Mouse (Mus musculus) embryonic facial prominence, embryonic 11.5 days (tissue): ENCODE data around the gene Chpf. TPM values are rescaled to one million over a fixed set of nuclear protein-coding genes. Genes with fewer than 3 reads are reported as not detected.
A peak's percentile ranks its signal among the peaks of the same experiment; 100 is the strongest.

ENCODE experiments used
- ATAC-seq: fragments of 200-750 bp; cut with Nextera tagmentation; replicated peaks from 2 replicates; pipeline ENCODE4 v1.8.0; 2017; ENCODE audit warnings: low read depth; ENCODE audit not compliant: insufficient number of reproducible peaks, low FRiP score, low TSS enrichment
- DNase-seq: peaks from one replicate; pipeline ENCODE4 v3.0.0-alpha.2; 2015; ENCODE audit warnings: low spot score
- H3K27ac ChIP-seq: fragments of 300-500 bp; sonication (generic); replicated peaks from 2 replicates; pipeline ENCODE4 v1.5.1; 2014; ENCODE audit warnings: mild to moderate bottlenecking, low read depth, low read length, control low read depth
- H3K27me3 ChIP-seq: fragments of 300-500 bp; sonication (generic); 2 replicates; pipeline ENCODE4 v1.6.1; 2014; ENCODE audit warnings: mild to moderate bottlenecking, low read length, moderate library complexity, mixed read lengths; ENCODE audit not compliant: control insufficient read depth, insufficient read depth
- H3K36me3 ChIP-seq: fragments of 300-500 bp; sonication (generic); replicated peaks from 2 replicates; pipeline ENCODE4 v1.6.1; 2014; ENCODE audit warnings: low read depth, mild to moderate bottlenecking, low read length, moderate library complexity, mixed read lengths; ENCODE audit not compliant: control insufficient read depth, insufficient read depth
- H3K4me1 ChIP-seq: fragments of 300-500 bp; sonication (generic); 2 replicates; pipeline ENCODE4 v1.6.1; 2014; ENCODE audit warnings: low read length, mixed read lengths; ENCODE audit not compliant: control insufficient read depth, insufficient read depth
- H3K4me2 ChIP-seq: fragments of 300-500 bp; sonication (generic); 2 replicates; pipeline ENCODE4 v1.6.1; 2014; ENCODE audit warnings: low read depth, mild to moderate bottlenecking, control low read depth, low read length, moderate library complexity
- H3K4me3 ChIP-seq: fragments of 300-500 bp; sonication (generic); 2 replicates; pipeline ENCODE4 v1.5.1; 2014; ENCODE audit warnings: low read depth, low read length, control low read depth
- H3K9ac ChIP-seq: fragments of 300-500 bp; sonication (generic); replicated peaks from 2 replicates; pipeline ENCODE4 v1.6.1; 2014; ENCODE audit warnings: mild to moderate bottlenecking, control low read depth, low read length
- H3K9me3 ChIP-seq: fragments of 300-500 bp; sonication (generic); replicated peaks from 2 replicates; pipeline ENCODE4 v1.6.1; 2016; ENCODE audit warnings: mild to moderate bottlenecking, low read length, inconsistent platforms, mixed read lengths; ENCODE audit not compliant: control insufficient read depth
- WGBS: fragments of 180-500 bp; shearing (Covaris S2); extraction: QIAGEN DNeasy Blood & Tissue Kit; methylation state at CpG from one replicate; pipeline ENCODE4 v1.1.7; 2014; 5-methylcytosine and 5-hydroxymethylcytosine counted together
- polyA plus RNA-seq: library from polyadenylated mRNA; unstranded; fragments of >200 nt; fragmentation: Nextera tagmentation; extraction: Ambion mirVana; gene quantifications from 2 replicates; pipeline ENCODE4 v1.2.1, GENCODE M21; 2014

Gene Chpf
- polyA plus RNA-seq, 1 experiment from 2014 or later, result 14.6 TPM

- H3K9me3 ChIP-seq, result no peaks in the 10 kb centered on the region
- WGBS, result under 1% methylated on average over 24 of the region's 24 CpGs
- peaks cover 14% of the 10 kb centered on the region for H3K36me3 ChIP-seq
- H3K4me2 ChIP-seq, result peak overlapping the region; percentile 71
- ATAC-seq (peak; percentile 42; the same call in 1 of the 2 replicates), DNase-seq (no peak)
- H3K27ac ChIP-seq, result no peak overlapping the region
- H3K4me3 ChIP-seq, result peak overlapping the region; percentile 76
- peak overlapping the region; percentile 32; the same call in 1 of the 2 replicates for H3K9ac ChIP-seq
- H3K4me1 ChIP-seq, result peaks cover 5% of the 10 kb centered on the region; the same call in 1 of the 2 replicates
- peaks cover 11% of the 10 kb centered on the region; the same call in 1 of the 2 replicates for H3K27me3 ChIP-seq
Observed at GRCm38 (mm10) chr1:75479635-75479989, 505 bp upstream of the Chpf start.

- peak overlapping the region; percentile 91 for H3K4me2 ChIP-seq
- H3K36me3 ChIP-seq, result peaks cover 14% of the 10 kb centered on the region
- H3K4me3 ChIP-seq, result peak overlapping the region; percentile 76
- no peaks in the 10 kb centered on the region for H3K9me3 ChIP-seq
- ATAC-seq, result no peak; the same call in 1 of the 2 replicates
- H3K27me3 ChIP-seq, result peaks cover 11% of the 10 kb centered on the region; the same call in 1 of the 2 replicates
- WGBS, result under 1% methylated on average over 19 of the region's 25 CpGs
- peak; percentile 53 for DNase-seq
- peaks cover 5% of the 10 kb centered on the region; the same call in 1 of the 2 replicates for H3K4me1 ChIP-seq
- peak overlapping the region; percentile 70 for H3K9ac ChIP-seq
- H3K27ac ChIP-seq, result peak overlapping the region; percentile 56; the same call in 1 of the 2 replicates
Observed at GRCm38 (mm10) chr1:75478497-75478896, 610 bp downstream of the Chpf start.

DNA sequence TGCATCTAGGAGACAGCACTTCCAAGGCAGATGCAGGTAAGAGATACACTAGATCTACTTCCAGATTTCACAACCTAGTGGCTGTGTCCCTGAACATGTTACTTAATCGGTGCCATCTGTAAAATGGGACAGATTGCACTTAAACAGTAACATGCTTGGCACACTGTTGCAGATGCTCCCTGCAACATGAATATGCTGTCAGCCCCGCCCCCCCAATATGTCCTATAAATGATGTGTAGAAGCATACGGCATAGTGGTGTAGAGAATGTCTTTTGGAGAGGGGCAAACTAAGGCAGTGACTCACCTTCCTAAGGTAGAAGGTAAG, 1.2 kb downstream of the Chpf start:
- peaks cover 10% of the 10 kb centered on the region; the same call in 1 of the 2 replicates for H3K27me3 ChIP-seq

GRCm38 (mm10) chr1:75477264-75477965, 1.7 kb downstream of the Chpf start:
- Histone ChIP-seq H3K9me3 (no peaks in the 10 kb centered on the region), H3K4me3 (peak overlapping the region; percentile 9), H3K27ac (no peak overlapping the region), H3K27me3 (peaks cover 5% of the 10 kb centered on the region; the same call in 1 of the 2 replicates), H3K4me1 (peaks cover 5% of the 10 kb centered on the region; the same call in 1 of the 2 replicates), H3K9ac (no peak overlapping the region), H3K4me2 (peak overlapping the region; percentile 19), H3K36me3 (peaks cover 14% of the 10 kb centered on the region)
- 12% methylated on average over 35 of the region's 35 CpGs for WGBS
- ATAC-seq, result no peak; the same call in 1 of the 2 replicates
- peak; percentile 87 for DNase-seq

More for the DNA sequence above, 1.2 kb downstream of the Chpf start:
- peak overlapping the region; percentile 76 for H3K4me3 ChIP-seq
- WGBS, result 50% methylated on average over 3 of the region's 3 CpGs
- no peak for DNase-seq
- peaks cover 5% of the 10 kb centered on the region; the same call in 1 of the 2 replicates for H3K4me1 ChIP-seq
- H3K27ac ChIP-seq, result no peak overlapping the region
- no peak for ATAC-seq
- H3K9ac ChIP-seq, result no peak overlapping the region
- H3K4me2 ChIP-seq, result peak overlapping the region; percentile 91
- no peaks in the 10 kb centered on the region for H3K9me3 ChIP-seq
- H3K36me3 ChIP-seq, result peaks cover 14% of the 10 kb centered on the region

- H3K4me2 ChIP-seq, result no peak overlapping the region
- peaks cover 5% of the 10 kb centered on the region; the same call in 1 of the 2 replicates for H3K4me1 ChIP-seq
- ATAC-seq (no peak), DNase-seq (no peak)
- H3K27ac ChIP-seq, result no peak overlapping the region
- H3K9me3 ChIP-seq, result no peaks in the 10 kb centered on the region
- peaks cover 3% of the 10 kb centered on the region; the same call in 1 of the 2 replicates for H3K27me3 ChIP-seq
- no peak overlapping the region for H3K4me3 ChIP-seq
- peaks cover 14% of the 10 kb centered on the region for H3K36me3 ChIP-seq
- WGBS, result 92% methylated on average over 11 of the region's 11 CpGs
- no peak overlapping the region for H3K9ac ChIP-seq
Observed at GRCm38 (mm10) chr1:75476441-75476840, 2.7 kb downstream of the Chpf start.

- no peaks in the 10 kb centered on the region; the same call in 1 of the 2 replicates for H3K4me1 ChIP-seq
- no peak overlapping the region for H3K4me2 ChIP-seq
- no peak overlapping the region for H3K9ac ChIP-seq
- WGBS, result 80% methylated on average over 17 of the region's 17 CpGs
- H3K36me3 ChIP-seq, result no peaks in the 10 kb centered on the region
- no peak for DNase-seq
- no peak overlapping the region for H3K27ac ChIP-seq
- no peaks in the 10 kb centered on the region for H3K9me3 ChIP-seq
- H3K4me3 ChIP-seq, result no peak overlapping the region
- no peak for ATAC-seq
- H3K27me3 ChIP-seq, result peaks cover 2% of the 10 kb centered on the region; the same call in 1 of the 2 replicates
Observed at GRCm38 (mm10) chr1:75469287-75469825, 9.8 kb downstream of the Chpf start.

DNA sequence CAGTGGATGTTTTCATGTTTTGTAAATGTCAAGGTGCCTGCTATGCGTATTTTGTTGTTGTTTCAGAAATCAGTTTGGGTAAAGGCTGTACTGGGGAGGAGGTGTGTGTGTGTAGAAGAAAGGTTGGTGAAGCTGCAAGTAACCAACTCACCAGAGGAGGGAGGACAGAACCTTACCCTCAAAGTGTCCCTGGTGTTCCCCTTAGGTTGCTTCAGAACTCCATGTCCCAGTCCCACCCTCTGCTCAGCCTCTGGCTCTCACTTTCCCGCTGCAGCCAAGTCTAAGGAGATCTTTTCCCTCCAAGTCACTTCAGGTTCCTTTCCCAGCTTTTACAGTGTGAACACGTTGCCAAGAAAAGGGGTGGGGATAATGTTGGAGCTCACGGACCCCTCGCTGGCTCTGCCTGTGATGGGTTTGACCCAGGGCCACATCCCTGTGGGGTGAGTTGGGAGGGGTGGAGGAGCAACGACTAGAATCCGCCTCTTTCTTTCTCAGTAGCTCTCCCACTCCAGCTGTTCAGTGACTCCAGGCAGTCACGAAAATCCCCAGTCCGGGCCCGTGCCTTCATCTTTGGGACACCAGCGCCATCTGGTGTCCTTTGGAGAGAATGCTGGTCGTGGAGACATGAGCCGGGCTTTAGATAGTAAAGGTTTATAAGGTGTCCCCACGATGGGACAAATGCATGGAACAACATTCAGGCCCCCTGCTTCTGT, 11.7 kb downstream of the Chpf start:
- WGBS, result 8% methylated on average over 14 of the region's 14 CpGs
- Histone ChIP-seq H3K4me3 (no peak overlapping the region), H3K4me2 (no peak overlapping the region), H3K36me3 (no peaks in the 10 kb centered on the region), H3K27ac (no peak overlapping the region), H3K4me1 (no peaks in the 10 kb centered on the region; the same call in 1 of the 2 replicates), H3K27me3 (peaks cover 2% of the 10 kb centered on the region; the same call in 1 of the 2 replicates), H3K9ac (peak overlapping the region; percentile 18), H3K9me3 (no peaks in the 10 kb centered on the region)
- peak; percentile 92 for DNase-seq
- ATAC-seq, result peak; percentile 68
